Mouse (Mus musculus): ENCODE measurements around the gene Atg4a-ps. TPM values are rescaled to one million over a fixed set of nuclear protein-coding genes. Genes with fewer than 3 reads are reported as not detected.

Atg4a-ps gene
- polyA plus RNA-seq, 1 experiment from 2014 or later: 0.11 TPM

DNA sequence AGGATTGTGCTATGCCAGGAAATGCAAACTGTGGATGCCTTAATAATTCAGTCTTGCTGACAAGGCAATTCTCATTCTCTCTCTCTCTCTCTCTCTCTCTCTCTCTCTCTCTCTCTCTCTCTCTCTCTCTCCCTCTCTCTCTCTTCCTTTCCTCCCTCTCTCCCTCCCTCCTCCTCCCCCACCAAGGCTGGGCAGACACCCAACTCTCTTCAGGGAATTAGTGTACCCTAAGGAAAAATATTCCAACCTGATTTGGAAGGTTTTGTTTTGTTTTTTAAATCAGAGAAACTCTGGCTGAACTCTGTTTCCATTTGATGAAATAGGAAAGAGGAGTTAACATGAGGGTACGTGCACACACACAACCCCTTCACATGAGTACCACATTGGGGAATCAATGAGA lies 44.3 kb downstream of the Atg4a-ps start:
- Histone ChIP-seq H3K4me2 (ENCODE audit: low read length) (no peak overlapping the region), H3K4me1 (ENCODE audit: control insufficient read depth, insufficient read depth, low read length) (no peaks in the 10 kb centered on the region), H3K4me3 (ENCODE audit: low read depth, low read length) (no peak overlapping the region), H3K9me3 (replicated peaks; ENCODE audit: control insufficient read depth, low read length) (no peaks in the 10 kb centered on the region), H3K9ac (ENCODE audit: low read length) (no peak overlapping the region), H3K36me3 (ENCODE audit: control insufficient read depth, insufficient read depth, low read length) (no peaks in the 10 kb centered on the region), H3K27me3 (replicated peaks; ENCODE audit: control insufficient read depth, insufficient read depth, low read length) (no peaks in the 10 kb centered on the region), H3K27ac (ENCODE audit: low read depth, low read length) (no peak overlapping the region)
- WGBS: 68% methylated on average over 1 of the region's 1 CpGs
- no peak for DNase-seq (ENCODE audit: low spot score)
- no peak for ATAC-seq

DNA sequence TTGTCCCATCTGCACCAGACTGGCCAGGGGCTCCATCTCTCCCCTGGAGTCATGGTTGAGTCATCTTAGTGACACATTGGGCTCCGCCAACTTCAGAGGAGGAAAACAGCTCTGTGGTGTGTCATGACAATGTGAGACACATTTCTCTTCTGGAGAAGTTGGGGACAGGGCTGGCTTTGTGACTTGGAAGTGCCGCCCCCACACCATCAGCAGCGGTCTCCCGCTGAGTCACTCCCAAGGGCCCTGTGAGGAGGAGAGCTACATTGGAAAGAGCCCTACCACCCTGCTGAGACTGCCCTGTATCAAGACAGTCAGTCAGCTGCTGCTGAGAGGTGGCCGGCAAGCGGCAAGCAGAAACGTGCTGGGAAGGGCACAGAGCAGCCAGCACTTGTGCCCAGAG lies 44.9 kb downstream of the Atg4a-ps start:
- no peak overlapping the region for H3K9ac ChIP-seq (ENCODE audit: low read length)
- no peaks in the 10 kb centered on the region for H3K36me3 ChIP-seq (ENCODE audit: control insufficient read depth, insufficient read depth, low read length)
- DNase-seq (ENCODE audit: low spot score) (no peak), ATAC-seq (no peak)
- H3K4me1 ChIP-seq (ENCODE audit: control insufficient read depth, insufficient read depth, low read length): no peaks in the 10 kb centered on the region
- no peaks in the 10 kb centered on the region for H3K27me3 ChIP-seq (replicated peaks; ENCODE audit: control insufficient read depth, insufficient read depth, low read length)
- no peak overlapping the region for H3K27ac ChIP-seq (ENCODE audit: low read depth, low read length)
- no peaks in the 10 kb centered on the region for H3K9me3 ChIP-seq (replicated peaks; ENCODE audit: control insufficient read depth, low read length)
- no peak overlapping the region for H3K4me2 ChIP-seq (ENCODE audit: low read length)
- WGBS: 46% methylated on average over 7 of the region's 7 CpGs
- no peak overlapping the region for H3K4me3 ChIP-seq (ENCODE audit: low read depth, low read length)

DNA sequence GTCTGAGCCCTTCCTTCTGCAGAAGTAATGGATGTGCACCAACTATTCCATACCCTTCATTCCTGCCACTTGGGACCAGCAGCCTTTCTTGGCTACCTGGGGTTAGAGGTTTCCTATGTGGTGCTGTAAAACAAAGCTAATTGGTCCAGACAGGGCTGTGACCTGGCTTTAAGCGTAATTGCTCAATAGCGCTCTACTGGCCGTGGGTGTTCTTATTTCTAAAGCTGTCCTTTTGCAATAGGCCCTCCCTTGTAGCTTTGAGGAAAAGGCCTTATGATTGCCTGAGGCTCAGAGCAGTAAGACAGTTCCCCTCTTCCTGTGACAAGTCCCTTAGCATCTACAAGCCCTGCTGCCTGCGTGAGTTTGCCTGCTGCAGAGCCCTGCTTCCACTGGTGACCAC lies 48.3 kb downstream of the Atg4a-ps start:
- 62% methylated on average over 4 of the region's 4 CpGs for whole genome bisulfite sequencing
- no peaks in the 10 kb centered on the region for H3K36me3 ChIP-seq (ENCODE audit: control insufficient read depth, insufficient read depth, low read length)
- no peaks in the 10 kb centered on the region for H3K4me1 ChIP-seq (ENCODE audit: control insufficient read depth, insufficient read depth, low read length)
- no peak overlapping the region for H3K4me2 ChIP-seq (ENCODE audit: low read length)
- DNase-seq (ENCODE audit: low spot score): no peak
- no peak overlapping the region for H3K4me3 ChIP-seq (ENCODE audit: low read depth, low read length)
- H3K27ac ChIP-seq (ENCODE audit: low read depth, low read length): no peak overlapping the region
- ATAC-seq: no peak
- H3K9me3 ChIP-seq (replicated peaks; ENCODE audit: control insufficient read depth, low read length): no peaks in the 10 kb centered on the region
- no peaks in the 10 kb centered on the region for H3K27me3 ChIP-seq (replicated peaks; ENCODE audit: control insufficient read depth, insufficient read depth, low read length)
- no peak overlapping the region for H3K9ac ChIP-seq (ENCODE audit: low read length)

DNA sequence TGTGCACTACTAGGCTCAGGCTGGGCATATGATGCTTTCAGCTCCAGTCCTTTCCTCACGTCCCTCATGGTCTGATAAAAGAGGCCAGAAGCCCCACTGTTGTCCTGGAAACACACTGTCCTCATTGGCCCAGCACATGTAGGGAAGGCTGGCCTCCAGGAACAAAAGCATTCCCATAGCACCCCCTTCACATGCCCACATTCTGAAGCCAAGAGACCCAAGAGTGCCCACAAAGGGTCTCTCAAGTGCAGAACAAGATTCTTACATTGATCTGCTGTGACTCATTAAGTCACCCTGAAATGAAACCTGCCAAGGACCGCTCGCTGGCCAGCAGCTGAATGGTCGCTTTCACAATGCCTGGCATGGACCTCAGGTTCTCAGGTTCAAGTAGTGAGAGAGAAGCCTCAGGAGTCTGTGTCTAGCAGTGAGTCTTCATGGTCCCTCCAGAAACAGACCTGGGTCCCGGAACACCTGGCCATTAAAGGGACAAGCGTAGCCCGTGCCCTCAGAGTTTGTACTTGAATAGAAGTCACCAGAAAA lies 50.5 kb downstream of the Atg4a-ps start:
- no peak for DNase-seq (ENCODE audit: low spot score)
- H3K9ac ChIP-seq (ENCODE audit: low read length): no peak overlapping the region
- no peak overlapping the region for H3K27ac ChIP-seq (ENCODE audit: low read depth, low read length)
- WGBS: 80% methylated on average over 7 of the region's 7 CpGs
- no peak for ATAC-seq
- no peaks in the 10 kb centered on the region for H3K4me1 ChIP-seq (ENCODE audit: control insufficient read depth, insufficient read depth, low read length)
- no peaks in the 10 kb centered on the region for H3K27me3 ChIP-seq (replicated peaks; ENCODE audit: control insufficient read depth, insufficient read depth, low read length)
- no peaks in the 10 kb centered on the region for H3K9me3 ChIP-seq (replicated peaks; ENCODE audit: control insufficient read depth, low read length)
- H3K4me3 ChIP-seq (ENCODE audit: low read depth, low read length): no peak overlapping the region
- no peak overlapping the region for H3K4me2 ChIP-seq (ENCODE audit: low read length)
- no peaks in the 10 kb centered on the region for H3K36me3 ChIP-seq (ENCODE audit: control insufficient read depth, insufficient read depth, low read length)

Small RNA genes within 50 kb of the gene (microRNA-seq; reads per million reads assigned to microRNA genes)
- not detected for gene Gm25325

Other genes starting within 250 kb of the Atg4a-ps start
- gene Syt6, start 70.8 kb downstream of the Atg4a-ps start, polyA plus RNA-seq (2014; fragmentation: Nextera tagmentation; extraction: Ambion mirVana): 12.6 and 19.3 TPM in 2 replicates
- gene Olfml3, start 91.9 kb upstream of the Atg4a-ps start, polyA plus RNA-seq (2014; fragmentation: Nextera tagmentation; extraction: Ambion mirVana): 5.6 and 6.3 TPM in 2 replicates
- not detected in 2 replicates for gene Gm10964, start 93.3 kb upstream of the Atg4a-ps start, polyA plus RNA-seq (2014; fragmentation: Nextera tagmentation; extraction: Ambion mirVana)
- gene Hipk1, start 145.5 kb upstream of the Atg4a-ps start, polyA plus RNA-seq (2014; fragmentation: Nextera tagmentation; extraction: Ambion mirVana): 15.5 and 16.2 TPM in 2 replicates
- 28.0 and 30.6 TPM in 2 replicates for gene Dclre1b, start 163.4 kb upstream of the Atg4a-ps start, polyA plus RNA-seq (2014; fragmentation: Nextera tagmentation; extraction: Ambion mirVana)
- 25.9 and 26.7 TPM in 2 replicates for gene Ap4b1, start 163.5 kb upstream of the Atg4a-ps start, polyA plus RNA-seq (2014; fragmentation: Nextera tagmentation; extraction: Ambion mirVana)
- 0.18 TPM in 1 of 2 replicates, not detected in the other for gene Gm43064, start 163.5 kb upstream of the Atg4a-ps start, polyA plus RNA-seq (2014; fragmentation: Nextera tagmentation; extraction: Ambion mirVana)
- gene Bcl2l15, start 186.5 kb upstream of the Atg4a-ps start, polyA plus RNA-seq (2014; fragmentation: Nextera tagmentation; extraction: Ambion mirVana): not detected in 2 replicates
- gene Ptpn22, start 213.7 kb upstream of the Atg4a-ps start, polyA plus RNA-seq (2014; fragmentation: Nextera tagmentation; extraction: Ambion mirVana): 0.17 and 0.49 TPM in 2 replicates